Mouse (Mus musculus) hematopoietic stem cell, adult 5-6 weeks (primary cell): Measurements from ENCODE around the gene Lca5. TPM values are rescaled to one million over a fixed set of nuclear protein-coding genes. Genes with fewer than 3 reads are reported as not detected.

ENCODE experiments used
- ATAC-seq, 2 experiments: fragments of 125-278 bp in 1 of 2; replicated peaks in 1 of 2; 2 replicates each; pipeline ENCODE4 v1.8.0; 2016 to 2017; ENCODE audit warnings: inconsistent platforms in 2 of 2, mild to moderate bottlenecking in 2 of 2, moderate number of reproducible peaks in 2 of 2, low read depth in 1 of 2, moderate TSS enrichment in 1 of 2; ENCODE audit not compliant: low FRiP score in 2 of 2, poor library complexity in 2 of 2, severe bottlenecking in 2 of 2, insufficient read depth in 1 of 2, low TSS enrichment in 1 of 2
- total RNA-seq: library from RNA; stranded (forward); fragments of 172-1452, 232-1000 nt; gene quantifications from 2 replicates; pipeline ENCODE4 v1.2.3, GENCODE M21; 2017

The Lca5 gene
- total RNA-seq = 1.9 and 8.8 TPM in 2 replicates

GRCm38 (mm10) chr9:83440392-83441357 lies at the start of gene Lca5:
Gene Lca5 (minus strand): TSS chr9:83441127.
- ATAC-seq = peak; percentile 99 to 100

- no peak for ATAC-seq
These were observed 47.7 kb upstream of the Lca5 start for GRCm38 (mm10) chr9:83488491-83489210.

- ATAC-seq = no peak
These were observed 47.0 kb upstream of the Lca5 start for GRCm38 (mm10) chr9:83487771-83488470.

- no peak for ATAC-seq
These were observed 45.0 kb upstream of the Lca5 start for GRCm38 (mm10) chr9:83485966-83486365.

- no peak for ATAC-seq
These were observed 44.4 kb upstream of the Lca5 start for GRCm38 (mm10) chr9:83485357-83485756.

DNA sequence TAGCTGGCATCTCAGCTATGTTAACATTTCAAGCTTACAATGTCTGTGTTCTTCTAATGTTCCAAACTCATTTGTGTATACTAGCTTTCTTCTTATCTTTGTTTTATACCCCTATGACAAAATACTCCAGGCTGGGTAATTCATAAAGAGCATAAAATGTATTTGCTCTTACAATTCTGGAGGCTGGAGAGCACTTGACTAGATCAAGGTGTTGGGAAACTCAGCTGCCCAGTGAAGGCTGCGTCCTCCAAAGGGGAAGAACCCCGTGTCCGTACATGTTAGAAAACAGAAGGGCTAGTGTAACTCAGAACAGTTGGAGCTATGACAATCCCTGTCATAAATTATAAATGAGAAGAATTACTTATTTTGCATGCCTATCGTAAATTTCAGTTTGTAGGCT lies 42.5 kb upstream of the Lca5 start:
- ATAC-seq = no peak

- ATAC-seq = peak; percentile 66 to 78
These were observed 41.4 kb upstream of the Lca5 start for GRCm38 (mm10) chr9:83482176-83482949.

DNA sequence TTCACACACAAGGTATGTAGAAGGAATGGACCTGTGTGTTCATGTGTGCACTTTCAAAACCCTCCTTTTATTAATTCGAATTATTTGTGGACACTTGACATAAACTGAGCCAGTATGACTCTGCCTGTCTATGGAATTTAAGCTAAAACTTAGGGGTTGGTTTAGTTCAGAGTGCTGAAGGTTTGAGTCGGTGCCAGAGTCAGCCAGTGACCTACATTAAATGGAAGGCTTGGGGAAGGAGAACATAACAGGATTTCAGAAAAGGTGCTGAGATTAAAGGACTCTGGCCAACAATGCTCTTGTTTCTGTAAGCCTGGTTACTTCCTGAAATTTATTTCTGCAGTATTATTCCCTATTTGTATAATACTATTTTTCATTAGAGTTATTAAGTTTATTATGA lies 28.9 kb upstream of the Lca5 start:
- no peak for ATAC-seq

GRCm38 (mm10) chr9:83447771-83448170 lies 6.8 kb upstream of the Lca5 start:
- ATAC-seq = peak; percentile 99

- ATAC-seq = peak; percentile 19 to 39; a peak in 2 of 4 replicates
These were observed 6.2 kb upstream of the Lca5 start for GRCm38 (mm10) chr9:83447176-83447575.

- ATAC-seq = no peak
These were observed 3.3 kb downstream of the Lca5 start for GRCm38 (mm10) chr9:83437621-83438020.

DNA sequence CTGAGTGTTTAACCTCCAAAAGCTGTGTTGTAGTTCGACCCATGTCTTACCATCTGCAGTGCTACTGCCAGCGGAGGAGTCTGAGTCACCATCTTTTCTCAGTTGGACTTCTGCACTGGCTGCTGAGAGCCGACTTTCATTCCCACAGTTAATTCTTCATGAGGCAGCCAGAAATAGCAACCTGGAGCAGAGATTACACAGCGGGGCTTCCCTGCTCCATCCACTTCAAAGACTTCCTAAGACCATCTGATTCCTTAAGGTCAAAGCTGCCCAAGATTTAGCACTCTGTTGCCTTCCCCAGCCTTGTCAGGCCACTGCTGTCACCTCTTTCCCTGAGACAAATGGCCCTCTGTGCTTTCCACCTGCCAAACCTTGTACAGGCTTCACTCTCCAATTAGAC lies 6.4 kb downstream of the Lca5 start:
- no peak for ATAC-seq

GRCm38 (mm10) chr9:83433661-83434060 lies 7.3 kb downstream of the Lca5 start:
- peak; percentile 62 to 72 for ATAC-seq

DNA sequence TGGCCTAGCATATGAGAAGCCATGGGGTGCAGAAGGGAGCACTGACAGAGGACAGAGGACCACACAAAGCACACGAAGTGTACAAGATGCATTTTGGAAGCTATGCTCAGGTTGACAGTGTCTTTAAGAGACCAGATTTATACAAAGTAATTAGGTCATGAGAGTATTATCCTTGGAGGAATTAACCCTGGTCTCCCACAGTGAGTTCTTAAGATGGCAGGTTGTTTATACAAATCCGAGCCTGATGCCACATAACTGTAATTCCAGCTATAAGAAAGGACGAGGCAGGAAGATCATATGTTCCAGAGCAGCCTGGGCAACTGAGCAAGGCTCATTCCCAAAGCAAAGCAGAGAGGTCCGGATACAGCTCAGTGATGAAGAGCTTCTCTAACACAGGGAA lies 13.0 kb downstream of the Lca5 start:
- ATAC-seq = no peak

DNA sequence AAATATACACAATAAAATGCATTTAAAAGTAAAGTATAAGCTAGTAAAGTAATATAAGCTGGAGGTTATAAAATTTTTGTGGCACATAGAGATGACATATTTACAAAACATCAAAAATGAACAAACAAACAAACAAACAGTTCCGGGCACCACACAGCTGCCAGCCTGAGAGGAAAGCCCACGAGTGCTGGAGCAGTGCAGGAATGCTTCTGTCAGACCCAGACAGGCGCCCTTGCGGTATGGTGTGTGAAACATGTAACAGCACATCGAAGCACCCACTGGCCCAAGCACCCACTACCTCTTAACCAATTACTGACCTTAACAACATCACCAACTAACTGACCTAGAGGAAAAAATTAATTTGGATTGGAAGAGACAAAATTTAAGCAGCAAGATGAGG lies 22.0 kb downstream of the Lca5 start:
- ATAC-seq = no peak

DNA sequence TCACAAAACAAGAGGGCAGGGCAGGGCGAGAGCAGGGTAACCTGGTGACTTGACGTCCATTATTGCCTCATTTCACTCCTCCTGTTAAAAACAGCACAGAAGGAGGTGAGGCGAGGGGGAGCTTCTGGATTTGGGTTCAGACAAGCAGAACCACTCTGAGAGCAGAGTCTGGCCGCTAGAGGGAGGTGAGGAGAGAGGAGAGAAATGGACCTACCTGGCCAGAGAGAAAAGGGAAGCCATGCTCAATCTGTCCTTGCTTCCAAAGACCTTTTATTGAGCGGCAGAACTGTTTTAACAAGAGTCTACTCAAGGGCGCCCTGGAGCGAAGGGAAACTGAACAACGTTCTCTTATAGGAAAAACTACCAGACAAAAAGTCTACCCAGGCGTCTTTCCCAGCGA lies 27.9 kb downstream of the Lca5 start:
- ATAC-seq = no peak

DNA sequence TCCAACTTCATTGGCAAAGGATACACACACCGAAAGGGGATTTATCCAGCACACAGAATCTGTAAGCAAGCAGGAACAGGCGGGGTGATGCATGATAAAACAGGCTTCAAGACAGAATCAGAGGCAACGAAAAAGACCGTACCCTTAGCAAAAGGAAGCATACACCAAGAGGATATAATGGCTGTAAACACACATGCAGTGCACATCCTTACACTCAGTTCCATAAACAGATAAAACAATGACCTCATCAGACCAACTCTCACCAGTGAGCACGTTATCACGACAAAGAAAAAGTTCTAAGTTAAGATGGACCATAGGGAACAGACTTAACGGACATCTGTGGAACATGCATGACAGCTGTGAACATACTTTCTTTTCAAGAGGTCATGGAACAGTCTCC lies 35.8 kb downstream of the Lca5 start:
- ATAC-seq = no peak
